Mouse (Mus musculus): ENCODE results near the gene 6430531B16Rik. TPM values are rescaled to one million over a fixed set of nuclear protein-coding genes. Genes with fewer than 3 reads are reported as not detected.

6430531B16Rik gene
- polyA plus RNA-seq, 1 experiment: 0.73 TPM

DNA sequence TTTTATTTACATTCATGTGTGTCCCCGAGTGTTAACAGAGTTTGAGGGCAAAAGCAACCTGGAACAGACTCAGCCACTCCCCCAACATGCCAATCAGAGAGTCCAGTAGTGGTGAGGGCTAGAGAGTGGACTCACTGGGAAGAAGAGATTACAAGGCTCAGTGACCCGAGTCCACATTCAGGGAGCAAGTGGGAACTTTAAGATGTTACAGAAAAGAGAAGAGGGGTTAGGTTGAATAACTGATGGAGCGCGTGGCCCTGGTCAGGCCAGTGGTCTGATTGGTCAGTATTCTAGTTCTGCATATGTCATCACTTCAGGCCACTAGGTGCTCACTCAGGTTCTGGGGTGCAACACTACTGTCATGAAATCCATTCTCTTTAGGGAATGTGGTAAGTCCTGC lies 11.4 kb downstream of the 6430531B16Rik start:
- Histone ChIP-seq H3K4me3 (ENCODE audit: control insufficient read depth, insufficient read depth, low read length) (no peak overlapping the region), H3K27ac (ENCODE audit: control insufficient read depth, insufficient read depth, low read length) (no peak overlapping the region), H3K4me1 (replicated peaks; ENCODE audit: control insufficient read depth, insufficient read depth, low read length) (peaks cover 11% of the 10 kb centered on the region), H3K27me3 (ENCODE audit: control insufficient read depth, insufficient read depth, low read length) (no peaks in the 10 kb centered on the region), H3K36me3 (ENCODE audit: control insufficient read depth, insufficient read depth, low read length) (no peaks in the 10 kb centered on the region)
- no peak for DNase-seq
- TF ChIP-seq POLR2A (IDR thresholded peaks at IDR 0.05; ENCODE audit: control insufficient read depth, extremely low read depth, insufficient read depth, low read length, poor library complexity) (no peak), CTCF (IDR thresholded peaks at IDR 0.05; ENCODE audit: borderline replicate concordance, control insufficient read depth, extremely low read depth, insufficient read depth, low read length, poor library complexity) (no peak)
- whole genome bisulfite sequencing: 75% methylated on average over 4 of the region's 4 CpGs

DNA sequence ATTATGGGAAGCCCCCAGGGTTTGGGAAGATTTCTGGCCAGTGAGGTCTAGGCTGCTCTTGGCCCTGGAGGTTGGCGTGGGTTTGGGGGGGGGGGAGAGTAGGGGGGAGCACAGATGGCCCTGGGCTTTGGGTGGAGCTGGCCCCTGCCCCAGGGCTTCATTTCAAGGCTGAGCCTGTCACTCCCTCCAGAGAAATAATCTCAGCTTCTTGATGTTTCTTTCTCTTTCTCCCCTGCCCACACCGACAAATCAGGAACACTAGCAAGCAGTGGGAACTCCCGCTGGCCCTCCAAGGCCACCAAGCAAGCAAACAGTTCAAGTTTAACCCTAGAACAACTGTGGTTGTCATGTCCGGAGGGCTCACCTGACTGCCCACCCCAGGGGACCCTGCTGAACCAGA lies 14.7 kb downstream of the 6430531B16Rik start:
- TF ChIP-seq CTCF (IDR thresholded peaks at IDR 0.05; ENCODE audit: borderline replicate concordance, control insufficient read depth, extremely low read depth, insufficient read depth, low read length, poor library complexity) (no peak), POLR2A (IDR thresholded peaks at IDR 0.05; ENCODE audit: control insufficient read depth, extremely low read depth, insufficient read depth, low read length, poor library complexity) (no peak)
- no peak for DNase-seq
- WGBS: 74% methylated on average over 4 of the region's 4 CpGs
- Histone ChIP-seq H3K27me3 (ENCODE audit: control insufficient read depth, insufficient read depth, low read length) (no peaks in the 10 kb centered on the region), H3K4me3 (ENCODE audit: control insufficient read depth, insufficient read depth, low read length) (no peak overlapping the region), H3K27ac (ENCODE audit: control insufficient read depth, insufficient read depth, low read length) (no peak overlapping the region), H3K4me1 (replicated peaks; ENCODE audit: control insufficient read depth, insufficient read depth, low read length) (no peaks in the 10 kb centered on the region), H3K36me3 (ENCODE audit: control insufficient read depth, insufficient read depth, low read length) (no peaks in the 10 kb centered on the region)

DNA sequence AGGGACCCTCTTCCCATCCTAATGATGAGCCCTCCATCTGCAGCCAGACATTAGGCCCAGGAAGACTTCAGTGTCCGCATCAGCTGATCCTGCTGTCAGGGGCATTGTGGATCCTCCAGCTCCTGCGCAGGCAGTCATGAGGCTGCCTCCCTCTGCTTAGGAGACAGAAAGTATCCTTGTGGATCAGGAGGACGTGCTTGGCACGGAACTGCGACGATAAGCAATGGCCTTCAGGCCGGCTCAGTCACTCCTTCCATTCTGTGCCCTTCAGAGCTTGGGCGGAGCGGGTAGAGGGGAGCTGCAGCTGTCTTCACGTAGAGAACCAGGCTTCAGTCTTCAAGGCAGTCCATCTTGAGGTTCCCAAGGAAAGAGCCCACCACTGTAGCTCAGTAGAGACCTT lies 17.4 kb downstream of the 6430531B16Rik start:
- no peaks in the 10 kb centered on the region for H3K4me1 ChIP-seq (replicated peaks; ENCODE audit: control insufficient read depth, insufficient read depth, low read length)
- H3K27ac ChIP-seq (ENCODE audit: control insufficient read depth, insufficient read depth, low read length): no peak overlapping the region
- TF ChIP-seq CTCF (IDR thresholded peaks at IDR 0.05; ENCODE audit: borderline replicate concordance, control insufficient read depth, extremely low read depth, insufficient read depth, low read length, poor library complexity): no peak
- no peak for TF ChIP-seq POLR2A (IDR thresholded peaks at IDR 0.05; ENCODE audit: control insufficient read depth, extremely low read depth, insufficient read depth, low read length, poor library complexity)
- no peak for DNase-seq
- 96% methylated on average over 10 of the region's 10 CpGs for WGBS
- H3K4me3 ChIP-seq (ENCODE audit: control insufficient read depth, insufficient read depth, low read length): no peak overlapping the region
- no peaks in the 10 kb centered on the region for H3K36me3 ChIP-seq (ENCODE audit: control insufficient read depth, insufficient read depth, low read length)
- no peaks in the 10 kb centered on the region for H3K27me3 ChIP-seq (ENCODE audit: control insufficient read depth, insufficient read depth, low read length)

DNA sequence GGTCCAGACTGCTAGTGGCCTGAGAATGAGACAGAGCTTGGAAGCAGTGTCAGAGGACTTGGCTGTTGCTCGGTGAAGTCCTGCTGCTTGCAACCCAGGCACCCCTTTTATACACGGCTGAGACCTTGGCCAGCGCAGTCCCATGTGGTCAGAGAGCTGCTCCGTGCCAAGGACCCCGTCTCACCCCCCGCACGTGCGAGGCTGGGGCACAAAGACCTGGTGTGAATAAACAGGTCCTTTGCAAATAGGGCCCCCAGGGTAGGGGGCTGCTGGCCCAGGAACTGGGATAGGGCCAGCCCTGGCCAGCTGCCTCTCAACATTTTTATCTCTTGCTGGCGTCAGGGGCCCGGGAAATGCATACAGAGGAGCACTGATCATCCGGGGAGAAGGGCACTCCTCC lies 20.6 kb downstream of the 6430531B16Rik start:
- Histone ChIP-seq H3K27me3 (ENCODE audit: control insufficient read depth, insufficient read depth, low read length) (no peaks in the 10 kb centered on the region), H3K36me3 (ENCODE audit: control insufficient read depth, insufficient read depth, low read length) (no peaks in the 10 kb centered on the region), H3K4me1 (replicated peaks; ENCODE audit: control insufficient read depth, insufficient read depth, low read length) (no peaks in the 10 kb centered on the region), H3K27ac (ENCODE audit: control insufficient read depth, insufficient read depth, low read length) (no peak overlapping the region), H3K4me3 (ENCODE audit: control insufficient read depth, insufficient read depth, low read length) (no peak overlapping the region)
- WGBS: 63% methylated on average over 11 of the region's 11 CpGs
- no peak for DNase-seq
- no peak for TF ChIP-seq CTCF (IDR thresholded peaks at IDR 0.05; ENCODE audit: borderline replicate concordance, control insufficient read depth, extremely low read depth, insufficient read depth, low read length, poor library complexity)
- TF ChIP-seq POLR2A (IDR thresholded peaks at IDR 0.05; ENCODE audit: control insufficient read depth, extremely low read depth, insufficient read depth, low read length, poor library complexity): no peak

DNA sequence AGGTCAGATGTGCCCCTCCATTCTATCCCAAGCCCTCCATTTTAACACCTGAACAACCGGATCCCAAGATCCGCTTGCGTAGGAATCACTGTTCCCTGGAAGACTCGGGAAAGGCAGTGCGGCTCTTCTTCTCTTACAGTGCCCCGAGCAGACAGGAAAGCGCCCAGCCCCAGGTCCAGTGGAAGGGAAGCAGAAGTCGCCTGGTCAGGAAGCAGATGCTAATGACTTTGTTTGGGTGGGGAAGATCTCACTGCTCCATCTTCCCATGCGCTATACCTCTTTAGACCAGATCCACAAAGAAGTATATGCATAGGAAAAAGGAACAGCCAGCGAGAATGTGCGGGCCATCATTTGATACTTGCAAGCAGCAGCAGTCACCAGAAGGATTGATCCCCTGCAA lies 21.1 kb downstream of the 6430531B16Rik start:
- 20% methylated on average over 11 of the region's 11 CpGs for WGBS
- Histone ChIP-seq H3K27ac (ENCODE audit: control insufficient read depth, insufficient read depth, low read length) (no peak overlapping the region), H3K36me3 (ENCODE audit: control insufficient read depth, insufficient read depth, low read length) (no peaks in the 10 kb centered on the region), H3K27me3 (ENCODE audit: control insufficient read depth, insufficient read depth, low read length) (no peaks in the 10 kb centered on the region), H3K4me3 (ENCODE audit: control insufficient read depth, insufficient read depth, low read length) (no peak overlapping the region), H3K4me1 (replicated peaks; ENCODE audit: control insufficient read depth, insufficient read depth, low read length) (no peaks in the 10 kb centered on the region)
- DNase-seq: no peak
- TF ChIP-seq POLR2A (IDR thresholded peaks at IDR 0.05; ENCODE audit: control insufficient read depth, extremely low read depth, insufficient read depth, low read length, poor library complexity) (no peak), CTCF (IDR thresholded peaks at IDR 0.05; ENCODE audit: borderline replicate concordance, control insufficient read depth, extremely low read depth, insufficient read depth, low read length, poor library complexity) (no peak)

DNA sequence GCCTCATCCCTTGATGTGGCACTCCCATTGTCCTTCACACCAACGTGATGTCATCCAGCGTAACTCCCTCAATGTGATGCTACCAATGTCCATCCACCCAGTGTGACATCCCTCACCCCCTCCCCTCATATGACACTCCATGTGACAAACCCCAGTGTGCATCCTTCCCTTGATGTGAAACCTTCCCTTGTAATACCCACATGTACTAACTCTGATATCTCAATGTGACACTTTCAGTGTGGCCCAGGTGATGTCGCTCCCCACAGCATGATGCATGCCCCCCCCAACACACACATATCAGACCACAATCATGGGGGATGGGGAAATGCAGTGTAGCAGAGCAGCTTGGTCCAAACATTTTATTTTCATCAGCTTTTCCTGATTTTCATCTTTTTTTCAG lies 21.9 kb downstream of the 6430531B16Rik start:
- WGBS: 94% methylated on average over 3 of the region's 3 CpGs
- no peaks in the 10 kb centered on the region for H3K27me3 ChIP-seq (ENCODE audit: control insufficient read depth, insufficient read depth, low read length)
- no peak overlapping the region for H3K27ac ChIP-seq (ENCODE audit: control insufficient read depth, insufficient read depth, low read length)
- no peak overlapping the region for H3K4me3 ChIP-seq (ENCODE audit: control insufficient read depth, insufficient read depth, low read length)
- no peak for DNase-seq
- TF ChIP-seq POLR2A (IDR thresholded peaks at IDR 0.05; ENCODE audit: control insufficient read depth, extremely low read depth, insufficient read depth, low read length, poor library complexity): no peak
- TF ChIP-seq CTCF (IDR thresholded peaks at IDR 0.05; ENCODE audit: borderline replicate concordance, control insufficient read depth, extremely low read depth, insufficient read depth, low read length, poor library complexity): no peak
- no peaks in the 10 kb centered on the region for H3K36me3 ChIP-seq (ENCODE audit: control insufficient read depth, insufficient read depth, low read length)
- no peaks in the 10 kb centered on the region for H3K4me1 ChIP-seq (replicated peaks; ENCODE audit: control insufficient read depth, insufficient read depth, low read length)

DNA sequence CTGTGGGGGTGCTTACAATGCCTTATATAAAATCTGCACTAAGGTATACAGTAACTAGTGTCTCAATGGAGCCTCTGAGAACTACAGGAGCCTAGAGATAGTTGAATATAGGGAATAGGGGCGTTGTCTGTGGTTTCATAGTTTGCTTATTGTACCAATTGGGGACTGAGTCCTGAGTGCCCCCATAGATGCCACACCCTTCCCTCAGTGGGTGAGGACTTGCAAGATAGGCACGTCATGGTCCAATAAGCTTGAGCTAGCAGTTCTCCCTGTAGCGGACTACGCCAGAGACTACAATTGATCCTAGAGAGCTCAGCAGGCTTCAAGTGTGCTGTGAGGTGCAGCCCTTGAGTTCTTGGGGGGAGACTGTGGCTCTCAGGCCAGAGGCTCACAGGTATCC lies 23.1 kb downstream of the 6430531B16Rik start:
- H3K4me1 ChIP-seq (replicated peaks; ENCODE audit: control insufficient read depth, insufficient read depth, low read length): peaks cover 3% of the 10 kb centered on the region
- H3K27me3 ChIP-seq (ENCODE audit: control insufficient read depth, insufficient read depth, low read length): no peaks in the 10 kb centered on the region
- no peak overlapping the region for H3K4me3 ChIP-seq (ENCODE audit: control insufficient read depth, insufficient read depth, low read length)
- H3K27ac ChIP-seq (ENCODE audit: control insufficient read depth, insufficient read depth, low read length): no peak overlapping the region
- TF ChIP-seq POLR2A (IDR thresholded peaks at IDR 0.05; ENCODE audit: control insufficient read depth, extremely low read depth, insufficient read depth, low read length, poor library complexity) (no peak), CTCF (IDR thresholded peaks at IDR 0.05; ENCODE audit: borderline replicate concordance, control insufficient read depth, extremely low read depth, insufficient read depth, low read length, poor library complexity) (no peak)
- DNase-seq: no peak
- 93% methylated on average over 4 of the region's 4 CpGs for WGBS
- no peaks in the 10 kb centered on the region for H3K36me3 ChIP-seq (ENCODE audit: control insufficient read depth, insufficient read depth, low read length)

All from thymus, adult 2 months (tissue).